Mouse (Mus musculus) left cerebral cortex, adult 2 months (tissue): ENCODE measurements around the gene Phxr2. TPM values are rescaled to one million over a fixed set of nuclear protein-coding genes. Genes with fewer than 3 reads are reported as not detected.

Source experiments
- DNase-seq, 2 experiments: peaks; one replicate each; pipeline ENCODE4 v3.0.0; 2021 to 2022; ENCODE audit warnings: low spot score in 2 of 2, mixed read lengths in 1 of 2; ENCODE audit errors: extremely low spot score in 1 of 2
- H3K27ac ChIP-seq: fragments of 200-600 bp; 2 replicates; pipeline ENCODE4 v1.8.1; 2022
- H3K4me3 ChIP-seq: fragments of 200-600 bp; 2 replicates; pipeline ENCODE4 v1.8.1; 2022
- CTCF ChIP-seq: fragments of 200-600 bp; IDR thresholded peaks from 2 replicates; pipeline ENCODE4 v1.8.1; 2022; ENCODE audit warnings: antibody characterized with exemption, mild to moderate bottlenecking, moderate library complexity
- intact Hi-C: fragments of 180-260 bp; cut with DNase I; formaldehyde crosslinking; loops from one replicate; pipeline ENCODE4 v1.15.1; 2025
- long read RNA-seq, 2 experiments: library from polyadenylated mRNA; stranded (forward); transcript quantifications; one replicate each; pipeline ENCODE4 v2.0.0; 2021; ENCODE audit warnings: borderline mapping rate in 2 of 2
- total RNA-seq, 2 experiments: library from RNA; stranded (reverse); gene quantifications; 2 replicates each; pipeline ENCODE4 v1.2.3; 2021

The Phxr2 gene
- total RNA-seq = not detected
- long read RNA-seq, experiment 1 = 0 reads
- long read RNA-seq, experiment 2 = 0 reads

GRCm38 (mm10) chr10:99126225-99126624, at the start of gene Phxr2:
Phxr2 (minus strand) TSS chr10:99126325.
- Histone ChIP-seq H3K27ac (no peak within 1 kb of the TSS), H3K4me3 (no peak within 1 kb of the TSS)
- intact Hi-C loops = no loop called here
- DNase-seq = no peak
- TF ChIP-seq CTCF = no peak

GRCm38 (mm10) chr10:99172906-99173507, 46.9 kb upstream of the Phxr2 start:
- intact Hi-C loops = no loop called here
- H3K27ac ChIP-seq = no peak overlapping the region
- no peak for DNase-seq

GRCm38 (mm10) chr10:99171961-99172497, 45.9 kb upstream of the Phxr2 start:
- TF ChIP-seq CTCF = no peak
- peak overlapping the region; percentile 62 for H3K27ac ChIP-seq
- intact Hi-C loops = loop anchor here (2.0 kb wide), 1 partner anchor 289 kb away; no protein-coding TSS in a partner anchor
- DNase-seq = peak in 1 of 2 experiments; percentile 20
- H3K4me3 ChIP-seq = 0 out of 2 replicates have a peak overlapping the region, but pooled peaks have one; percentile 1

More at GRCm38 (mm10) chr10:99172906-99173507, 46.9 kb upstream of the Phxr2 start:
- TF ChIP-seq CTCF = no peak
- no peak overlapping the region for H3K4me3 ChIP-seq

GRCm38 (mm10) chr10:99169765-99170129, 43.6 kb upstream of the Phxr2 start:
- DNase-seq = peak in 1 of 2 experiments; percentile 49
- intact Hi-C loops = loop anchor here (1.0 to 10.0 kb wide), 6 partner anchors 73 to 308 kb away; no protein-coding TSS in a partner anchor
- no peak overlapping the region for H3K4me3 ChIP-seq
- H3K27ac ChIP-seq = peak overlapping the region; percentile 57
- TF ChIP-seq CTCF = no peak

GRCm38 (mm10) chr10:99168840-99169764, 43.0 kb upstream of the Phxr2 start:
- no peak overlapping the region for H3K4me3 ChIP-seq
- intact Hi-C loops = loop anchor here (1.0 to 10.0 kb wide), 5 partner anchors 73 to 308 kb away; no protein-coding TSS in a partner anchor
- peak overlapping the region; percentile 41 for H3K27ac ChIP-seq
- peak in 1 of 2 experiments; percentile 23 for DNase-seq
- TF ChIP-seq CTCF = peak; percentile 38

- Histone ChIP-seq H3K27ac (no peak overlapping the region), H3K4me3 (no peak overlapping the region)
- DNase-seq = no peak
- intact Hi-C loops = loop anchor here (5.0 to 10.0 kb wide), 4 partner anchors 74 to 309 kb away; no protein-coding TSS in a partner anchor
- TF ChIP-seq CTCF = no peak; the same call in 1 of the 2 replicates
Measured at GRCm38 (mm10) chr10:99168404-99168803, 42.3 kb upstream of the Phxr2 start.

- H3K4me3 ChIP-seq = no peak overlapping the region
- TF ChIP-seq CTCF = no peak; the same call in none of the 2 replicates
- intact Hi-C loops = loop anchor here (1.0 to 10.0 kb wide), 5 partner anchors 76 to 449 kb away; no protein-coding TSS in a partner anchor
- DNase-seq = peak; percentile 17 to 26
- no peak overlapping the region for H3K27ac ChIP-seq
Measured at GRCm38 (mm10) chr10:99166392-99166791, 40.3 kb upstream of the Phxr2 start.

GRCm38 (mm10) chr10:99165751-99166282, 39.7 kb upstream of the Phxr2 start:
- no peak overlapping the region for H3K4me3 ChIP-seq
- TF ChIP-seq CTCF = no peak
- DNase-seq = no peak
- intact Hi-C loops = loop anchor here (1.0 to 10.0 kb wide), 7 partner anchors 76 to 453 kb away; no protein-coding TSS in a partner anchor
- no peak overlapping the region for H3K27ac ChIP-seq

GRCm38 (mm10) chr10:99164871-99165477, 38.8 kb upstream of the Phxr2 start:
- peak; percentile 65 for TF ChIP-seq CTCF
- DNase-seq = peak; percentile 25 to 28
- intact Hi-C loops = loop anchor here (1.0 to 10.0 kb wide), 6 partner anchors 77 to 454 kb away; no protein-coding TSS in a partner anchor
- Histone ChIP-seq H3K4me3 (no peak overlapping the region), H3K27ac (no peak overlapping the region)

- Histone ChIP-seq H3K4me3 (no peak overlapping the region), H3K27ac (no peak overlapping the region)
- TF ChIP-seq CTCF = no peak
- intact Hi-C loops = loop anchor here (10.0 kb wide), 1 partner anchor 232 kb away; no protein-coding TSS in a partner anchor
- DNase-seq = no peak
Measured at GRCm38 (mm10) chr10:99163002-99163401, 36.9 kb upstream of the Phxr2 start.
